Mouse (Mus musculus) heart, adult 2 months (tissue): ENCODE data around the gene Pitpnc1.

ENCODE experiments used
- CTCF ChIP-seq: fragments of 200-600 bp; IDR thresholded peaks from 2 replicates; pipeline ENCODE4 v1.8.1; 2022; ENCODE audit warnings: antibody characterized with exemption, mild to moderate bottlenecking, moderate library complexity
- POLR2A ChIP-seq: fragments of 200-500 bp; IDR thresholded peaks from 2 replicates; pipeline ENCODE4 v1.6.1; 2011; ENCODE audit warnings: mild to moderate bottlenecking, low read depth, low read length, control low read depth; ENCODE audit not compliant: insufficient read depth

DNA sequence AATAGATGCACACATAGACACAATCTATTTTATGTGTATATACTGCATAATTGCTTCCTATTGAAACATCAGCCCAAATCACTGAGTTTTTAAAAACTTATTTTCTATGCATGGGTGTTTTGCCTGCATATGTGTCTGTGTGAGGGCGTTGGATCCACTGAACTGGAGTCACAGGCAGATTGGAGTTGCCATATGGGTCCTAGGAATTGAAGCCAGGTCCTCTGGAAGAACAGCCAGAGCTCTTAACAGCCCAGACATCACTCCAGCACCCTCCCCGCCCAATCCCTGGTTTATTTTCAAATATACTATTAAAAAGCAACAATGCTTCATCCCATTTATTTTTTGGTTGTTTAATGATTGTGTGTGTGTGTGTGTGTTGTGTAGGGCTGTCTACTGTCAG is 139.1 kb downstream of the Pitpnc1 start:
- TF ChIP-seq POLR2A (no peak), CTCF (no peak)
